Mouse (Mus musculus): ENCODE measurements around the gene Ina. TPM values are rescaled to one million over a fixed set of nuclear protein-coding genes. Genes with fewer than 3 reads are reported as not detected.

The Ina gene
- polyA plus RNA-seq (2016; fragmentation: Nextera tagmentation; extraction: Ambion mirVana), result 204 and 215 TPM in 2 replicates

DNA sequence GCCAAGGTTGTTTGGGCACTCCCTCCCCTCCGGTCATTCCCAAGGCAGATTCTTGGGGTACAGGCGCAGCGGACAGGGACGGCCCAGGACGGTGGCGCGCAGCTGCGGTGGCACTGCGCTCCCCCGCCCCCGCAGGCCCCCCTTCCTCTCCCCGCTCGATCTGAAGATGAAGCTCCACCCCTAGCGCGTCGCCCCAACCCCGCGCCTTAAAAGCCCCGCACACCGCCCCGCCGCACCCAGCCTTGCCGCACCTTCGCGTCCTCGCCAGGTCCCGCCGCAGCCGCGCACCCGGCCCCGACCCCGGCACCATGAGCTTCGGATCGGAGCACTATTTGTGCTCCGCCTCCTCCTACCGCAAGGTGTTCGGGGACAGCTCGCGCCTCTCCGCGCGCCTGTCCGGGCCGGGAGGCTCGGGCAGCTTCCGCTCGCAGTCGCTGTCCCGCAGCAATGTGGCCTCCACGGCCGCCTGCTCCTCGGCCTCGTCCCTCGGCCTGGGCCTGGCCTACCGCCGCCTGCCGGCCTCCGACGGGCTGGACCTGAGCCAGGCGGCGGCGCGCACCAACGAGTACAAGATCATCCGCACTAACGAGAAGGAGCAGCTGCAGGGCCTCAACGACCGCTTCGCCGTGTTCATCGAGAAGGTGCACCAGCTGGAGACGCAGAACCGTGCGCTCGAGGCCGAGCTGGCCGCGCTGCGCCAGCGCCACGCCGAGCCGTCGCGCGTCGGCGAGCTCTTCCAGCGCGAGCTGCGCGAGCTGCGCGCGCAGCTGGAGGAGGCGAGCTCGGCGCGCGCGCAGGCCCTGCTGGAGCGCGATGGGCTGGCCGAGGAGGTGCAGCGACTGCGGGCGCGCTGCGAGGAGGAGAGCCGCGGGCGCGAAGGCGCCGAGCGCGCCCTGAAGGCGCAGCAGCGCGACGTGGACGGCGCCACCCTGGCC lies at the start of gene Ina, which contains the start of gene Nt5c2:
Ina (plus strand) TSS at position 252 of the 935 bp plus-strand sequence.
Nt5c2 (minus strand) TSS at position 707 of the 935 bp plus-strand sequence.
- Histone ChIP-seq H3K36me3 (replicated peaks) (no peaks in the 10 kb centered on the region), H3K9me3 (no peaks in the 10 kb centered on the region), H3K27me3 (peaks cover 60% of the 10 kb centered on the region), H3K4me3 (replicated peaks) (peak within 1 kb of the TSS; percentile 60), H3K4me2 (peak within 1 kb of the TSS; percentile 71), H3K9ac (peak within 1 kb of the TSS; percentile 78), H3K27ac (peak within 1 kb of the TSS; percentile 90), H3K4me1 (peaks cover 23% of the 10 kb centered on the region)
- WGBS, result under 1% methylated on average over 120 of the region's 124 CpGs
- ATAC-seq (ENCODE audit: low FRiP score), result peak; percentile 86

DNA sequence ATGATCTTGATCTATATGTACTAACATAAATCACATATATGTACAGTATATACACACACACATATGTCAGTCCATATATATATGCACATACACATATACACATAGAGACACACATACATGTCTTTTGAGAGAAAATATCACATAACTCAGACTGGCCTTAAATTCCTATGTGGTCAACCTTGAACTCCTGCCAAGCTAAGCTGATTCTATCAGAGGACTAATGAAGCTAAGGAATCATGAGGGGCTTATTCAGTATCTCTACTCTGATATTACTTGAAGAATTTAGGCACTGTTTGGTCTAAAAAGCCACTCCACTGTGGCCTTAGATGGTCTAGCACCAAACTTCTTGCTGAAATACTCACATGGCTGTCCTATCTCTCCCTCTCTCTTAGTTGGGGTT lies 49.0 kb upstream of the Ina start:
- H3K9me3 ChIP-seq, result no peaks in the 10 kb centered on the region
- H3K27ac ChIP-seq, result no peak overlapping the region
- peaks cover 21% of the 10 kb centered on the region for H3K4me1 ChIP-seq
- no peak overlapping the region for H3K4me3 ChIP-seq (replicated peaks)
- no peak for ATAC-seq (ENCODE audit: low FRiP score)
- no peaks in the 10 kb centered on the region for H3K36me3 ChIP-seq (replicated peaks)
- no peak overlapping the region for H3K9ac ChIP-seq
- H3K4me2 ChIP-seq, result no peak overlapping the region
- no peaks in the 10 kb centered on the region for H3K27me3 ChIP-seq

DNA sequence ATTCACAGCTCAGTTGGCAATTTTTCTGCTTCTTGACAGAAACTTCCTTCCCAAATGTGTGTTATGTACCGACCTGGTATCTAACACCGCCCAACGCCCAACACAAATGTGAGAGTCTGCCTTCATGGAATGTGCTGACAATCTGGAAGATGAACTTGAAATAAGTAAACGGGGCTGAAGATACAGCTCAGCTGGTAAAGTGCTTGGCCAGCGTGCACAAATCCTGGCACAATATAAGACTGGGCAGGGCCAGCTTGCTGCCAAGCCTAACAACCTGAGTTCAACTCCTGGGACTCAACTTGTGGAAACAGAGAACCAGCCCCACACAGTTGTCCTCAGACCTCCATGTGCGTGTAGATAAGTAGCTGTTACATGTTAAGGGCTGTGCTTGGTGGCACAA lies 48.2 kb upstream of the Ina start:
- 93% methylated on average over 6 of the region's 6 CpGs for WGBS
- no peaks in the 10 kb centered on the region for H3K36me3 ChIP-seq (replicated peaks)

DNA sequence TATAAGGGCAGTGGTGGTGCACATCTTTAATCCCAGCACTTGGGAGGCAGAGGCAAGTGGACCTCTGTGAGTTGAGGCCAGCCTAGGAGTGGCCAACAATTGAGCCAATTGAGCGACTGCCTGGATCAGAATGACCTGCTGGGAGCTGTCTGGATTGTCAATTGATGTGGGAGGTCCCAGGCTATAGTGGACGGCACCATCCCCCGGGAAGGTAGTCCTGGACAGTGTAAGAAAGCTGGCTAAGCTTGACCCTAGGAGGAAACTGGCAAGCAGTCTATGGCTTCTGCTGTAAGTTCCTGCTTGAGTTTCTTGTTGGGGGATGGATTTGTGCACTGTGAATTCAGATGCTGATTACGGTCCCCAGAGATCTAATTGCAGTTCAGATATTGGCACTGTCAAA lies 46.6 kb upstream of the Ina start:
- H3K4me3 ChIP-seq (replicated peaks), result no peak overlapping the region

More for the DNA sequence above, 48.2 kb upstream of the Ina start:
- Histone ChIP-seq H3K4me2 (no peak overlapping the region), H3K27me3 (no peaks in the 10 kb centered on the region), H3K27ac (no peak overlapping the region), H3K9me3 (no peaks in the 10 kb centered on the region), H3K4me1 (peaks cover 21% of the 10 kb centered on the region), H3K4me3 (replicated peaks) (no peak overlapping the region), H3K9ac (no peak overlapping the region)
- ATAC-seq (ENCODE audit: low FRiP score), result no peak

DNA sequence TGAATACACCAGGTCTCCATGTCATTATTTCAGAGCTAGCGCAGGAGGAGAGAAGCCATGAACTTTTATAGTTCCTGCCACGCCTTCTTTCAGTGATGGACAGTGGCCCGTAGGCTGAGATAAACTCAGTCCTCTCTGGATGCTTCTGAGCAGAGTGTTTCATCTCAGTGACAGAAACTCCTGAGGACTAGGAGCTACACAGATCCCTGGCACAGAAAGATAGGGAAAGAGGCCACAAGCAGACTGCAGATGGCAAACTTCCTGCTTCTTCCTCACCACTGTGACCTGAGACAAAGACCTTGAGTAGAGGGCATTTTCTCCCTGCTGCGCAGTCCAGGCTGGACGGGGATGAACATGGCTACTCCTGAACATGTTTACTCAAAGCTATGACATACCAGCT lies 45.7 kb upstream of the Ina start:
- Histone ChIP-seq H3K4me3 (replicated peaks) (no peak overlapping the region), H3K4me2 (no peak overlapping the region), H3K4me1 (peaks cover 28% of the 10 kb centered on the region), H3K9ac (no peak overlapping the region), H3K36me3 (replicated peaks) (no peaks in the 10 kb centered on the region), H3K9me3 (no peaks in the 10 kb centered on the region), H3K27ac (no peak overlapping the region), H3K27me3 (no peaks in the 10 kb centered on the region)
- ATAC-seq (ENCODE audit: low FRiP score), result no peak
- 90% methylated on average over 5 of the region's 5 CpGs for WGBS

More for the DNA sequence above, 46.6 kb upstream of the Ina start:
- Histone ChIP-seq H3K4me1 (peaks cover 28% of the 10 kb centered on the region), H3K4me2 (no peak overlapping the region), H3K36me3 (replicated peaks) (no peaks in the 10 kb centered on the region), H3K27ac (no peak overlapping the region), H3K9me3 (no peaks in the 10 kb centered on the region), H3K27me3 (no peaks in the 10 kb centered on the region), H3K9ac (no peak overlapping the region)
- WGBS, result 29% methylated on average over 4 of the region's 4 CpGs
- ATAC-seq (ENCODE audit: low FRiP score), result no peak

DNA sequence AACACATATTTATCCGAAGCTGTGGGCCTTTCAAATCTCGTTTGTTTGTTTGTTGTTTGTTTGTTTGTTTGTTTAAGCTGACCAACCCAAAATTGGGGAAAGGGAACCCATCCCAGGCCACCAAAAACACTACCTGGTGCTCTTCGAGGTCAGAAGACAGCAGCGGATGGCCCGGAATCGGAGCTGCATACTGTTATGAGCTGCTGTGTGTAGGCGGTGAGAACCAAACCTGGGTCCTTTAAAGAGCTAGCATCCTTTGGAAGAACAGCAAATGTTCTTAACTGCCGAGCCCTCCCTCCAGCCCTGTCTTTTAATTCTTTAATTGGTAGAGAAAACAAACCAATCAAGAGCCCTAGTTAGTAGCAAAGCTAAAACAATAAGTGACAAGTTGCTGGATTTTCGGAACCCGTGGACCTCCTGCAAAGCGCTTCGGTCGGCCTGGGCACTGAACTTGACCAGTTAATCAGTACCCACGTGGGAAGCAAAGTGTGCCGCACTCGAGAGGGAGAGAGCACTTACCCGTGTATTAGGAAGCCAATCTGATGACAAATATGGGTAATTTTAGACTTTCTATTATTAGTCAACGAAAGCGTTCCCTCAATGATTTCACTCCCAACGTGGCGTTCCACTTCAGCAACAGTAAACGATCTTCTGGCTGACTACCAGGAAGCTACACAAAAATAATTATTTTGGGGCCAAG lies 45.1 kb upstream of the Ina start:
- Histone ChIP-seq H3K4me3 (replicated peaks) (no peak overlapping the region), H3K27me3 (no peaks in the 10 kb centered on the region), H3K36me3 (replicated peaks) (no peaks in the 10 kb centered on the region), H3K9ac (no peak overlapping the region), H3K9me3 (no peaks in the 10 kb centered on the region), H3K4me2 (no peak overlapping the region), H3K27ac (no peak overlapping the region), H3K4me1 (peaks cover 28% of the 10 kb centered on the region)
- 78% methylated on average over 22 of the region's 22 CpGs for WGBS
- no peak for ATAC-seq (ENCODE audit: low FRiP score)

DNA sequence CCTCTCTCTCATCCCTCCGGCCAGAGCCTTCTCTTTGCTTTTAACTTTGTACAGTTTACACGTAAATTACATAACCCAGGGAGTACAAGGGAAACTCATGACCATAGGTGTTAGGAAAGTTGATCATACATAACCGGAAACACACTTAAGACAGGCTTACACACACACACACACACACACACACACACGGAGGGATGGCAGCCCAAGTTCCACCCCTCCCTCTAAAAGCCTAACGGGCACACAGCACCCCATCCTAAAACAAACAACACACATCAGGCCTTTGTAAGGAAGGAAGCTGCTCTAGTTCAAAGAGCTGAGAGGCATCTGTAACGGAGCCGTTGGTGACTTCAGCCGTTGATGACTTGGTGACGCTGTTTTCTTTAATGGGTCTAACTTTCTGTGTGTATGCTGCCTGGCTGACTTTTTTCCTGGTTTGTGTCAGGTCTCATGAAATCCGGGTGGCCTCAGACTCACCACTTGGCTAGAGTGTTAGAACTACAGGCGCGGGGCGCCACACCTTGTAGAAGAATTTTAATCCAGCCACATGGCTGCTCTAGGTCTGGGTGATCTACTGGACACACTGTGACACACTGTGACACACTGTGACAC lies 44.3 kb upstream of the Ina start:
- H3K27ac ChIP-seq, result peak overlapping the region; percentile 51
- no peaks in the 10 kb centered on the region for H3K9me3 ChIP-seq
- H3K27me3 ChIP-seq, result no peaks in the 10 kb centered on the region
- H3K4me2 ChIP-seq, result no peak overlapping the region
- 74% methylated on average over 13 of the region's 13 CpGs for WGBS
- H3K4me1 ChIP-seq, result peaks cover 28% of the 10 kb centered on the region
- no peak for ATAC-seq (ENCODE audit: low FRiP score)
- H3K36me3 ChIP-seq (replicated peaks), result no peaks in the 10 kb centered on the region
- H3K9ac ChIP-seq, result no peak overlapping the region
- no peak overlapping the region for H3K4me3 ChIP-seq (replicated peaks)

DNA sequence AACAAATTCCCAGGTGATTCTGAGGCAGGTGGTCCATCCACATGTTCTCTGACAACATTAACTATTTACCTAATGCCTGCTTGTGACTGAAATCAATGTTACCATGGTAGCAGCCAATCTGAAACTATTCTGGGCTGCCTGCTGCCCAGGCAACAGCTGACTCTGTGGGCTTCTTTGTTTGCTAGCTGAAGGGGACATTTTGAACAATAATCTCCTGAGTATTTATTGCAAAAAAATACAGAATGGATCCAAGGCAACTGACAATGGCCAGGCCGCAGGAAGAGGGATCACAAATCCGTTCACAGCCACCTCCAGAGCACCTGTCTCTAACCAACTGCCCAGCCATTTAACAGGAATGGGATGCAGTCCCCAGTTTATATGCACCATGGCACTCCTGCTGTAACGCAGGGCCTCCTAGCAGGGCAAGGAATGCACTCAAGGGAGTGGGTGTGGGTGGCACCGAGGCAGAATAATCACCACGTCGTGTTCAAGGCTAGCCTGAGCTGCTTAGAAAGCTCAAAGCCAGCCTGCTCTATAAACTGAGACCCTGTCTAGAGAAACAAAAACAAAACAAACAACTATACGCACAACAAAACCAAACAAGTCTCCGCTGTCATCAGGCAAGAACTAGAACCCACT lies 43.3 kb upstream of the Ina start:
- Histone ChIP-seq H3K27ac (peak overlapping the region; percentile 90), H3K9me3 (no peaks in the 10 kb centered on the region), H3K27me3 (no peaks in the 10 kb centered on the region), H3K36me3 (replicated peaks) (no peaks in the 10 kb centered on the region), H3K4me2 (0 out of 2 replicates have a peak overlapping the region, but pooled peaks have one; percentile 8), H3K9ac (0 out of 2 replicates have a peak overlapping the region, but pooled peaks have one; percentile 25), H3K4me3 (replicated peaks) (no peak overlapping the region), H3K4me1 (peaks cover 28% of the 10 kb centered on the region)
- peak; percentile 86 for ATAC-seq (ENCODE audit: low FRiP score)
- 32% methylated on average over 8 of the region's 8 CpGs for WGBS

DNA sequence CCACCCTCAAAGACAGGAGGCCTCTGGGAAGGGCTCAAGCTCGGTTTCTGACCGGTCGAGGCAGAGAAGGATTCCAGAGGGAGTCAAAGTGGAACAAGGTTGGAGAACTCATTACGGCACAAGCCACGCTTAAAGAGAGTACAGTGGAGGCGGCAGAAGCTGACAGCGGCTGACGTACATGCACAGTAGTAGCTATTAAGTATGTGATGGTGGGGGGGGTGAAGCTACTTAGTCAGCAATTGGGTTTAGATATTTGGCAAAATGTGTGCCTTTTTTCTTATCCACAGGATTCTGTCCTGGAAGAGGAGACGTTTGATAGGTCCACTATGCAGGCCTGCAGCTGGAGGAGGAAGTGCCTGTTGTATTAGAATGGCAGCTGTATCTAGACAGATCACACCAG lies 42.8 kb upstream of the Ina start:
- Histone ChIP-seq H3K27ac (peak overlapping the region; percentile 90), H3K4me2 (0 out of 2 replicates have a peak overlapping the region, but pooled peaks have one; percentile 8), H3K36me3 (replicated peaks) (no peaks in the 10 kb centered on the region), H3K27me3 (no peaks in the 10 kb centered on the region), H3K4me3 (replicated peaks) (no peak overlapping the region), H3K9ac (0 out of 2 replicates have a peak overlapping the region, but pooled peaks have one; percentile 25), H3K4me1 (peaks cover 28% of the 10 kb centered on the region), H3K9me3 (no peaks in the 10 kb centered on the region)
- WGBS, result 60% methylated on average over 9 of the region's 9 CpGs
- peak; percentile 52; the same call in 1 of the 2 replicates for ATAC-seq (ENCODE audit: low FRiP score)

DNA sequence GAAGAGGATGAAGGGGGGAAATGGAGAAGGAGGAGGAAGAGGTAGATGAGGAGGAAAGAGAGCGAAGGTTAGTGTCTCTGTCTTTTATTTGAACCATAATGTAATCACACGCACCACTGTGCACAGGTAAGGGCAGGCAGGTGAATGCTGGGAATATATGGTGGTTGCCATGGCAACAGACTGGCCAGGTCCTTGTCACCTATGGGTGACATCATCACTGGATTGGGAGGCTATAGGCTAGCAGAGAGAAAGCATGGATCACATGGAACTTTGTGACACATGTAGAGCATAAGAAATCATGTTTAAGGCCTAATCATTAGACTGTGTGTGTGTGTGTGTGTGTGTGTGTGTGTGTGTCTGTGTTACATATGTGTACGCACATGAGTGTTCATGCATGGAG lies 42.3 kb upstream of the Ina start:
- no peaks in the 10 kb centered on the region for H3K36me3 ChIP-seq (replicated peaks)
- no peak overlapping the region for H3K4me2 ChIP-seq
- H3K9ac ChIP-seq, result no peak overlapping the region
- no peaks in the 10 kb centered on the region for H3K27me3 ChIP-seq
- peaks cover 28% of the 10 kb centered on the region for H3K4me1 ChIP-seq
- H3K9me3 ChIP-seq, result no peaks in the 10 kb centered on the region
- no peak for ATAC-seq (ENCODE audit: low FRiP score)
- H3K4me3 ChIP-seq (replicated peaks), result no peak overlapping the region
- 97% methylated on average over 3 of the region's 3 CpGs for WGBS
- H3K27ac ChIP-seq, result peak overlapping the region; percentile 90; the same call in 1 of the 2 replicates

DNA sequence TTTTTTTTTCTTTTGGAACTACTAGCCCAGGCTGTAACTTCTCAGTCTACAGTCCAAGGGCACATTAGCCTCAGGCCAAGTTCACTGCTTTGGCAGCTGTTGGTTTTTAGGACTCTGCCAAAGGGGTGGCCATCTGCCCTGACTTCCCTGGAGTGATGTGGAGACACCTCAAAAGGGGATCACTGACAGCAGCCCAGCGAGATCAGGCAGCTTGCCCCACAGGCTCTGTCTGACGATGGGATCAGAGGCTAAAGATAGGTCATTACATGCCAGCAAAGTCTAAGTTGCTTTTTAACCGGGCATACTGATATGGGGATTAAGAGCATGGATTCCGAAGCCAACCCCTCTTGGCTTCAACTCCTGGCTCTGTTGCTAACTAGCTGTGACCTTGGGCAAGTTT lies 38.9 kb upstream of the Ina start:
- Histone ChIP-seq H3K27ac (no peak overlapping the region), H3K9me3 (no peaks in the 10 kb centered on the region), H3K4me2 (no peak overlapping the region), H3K36me3 (replicated peaks) (no peaks in the 10 kb centered on the region), H3K27me3 (no peaks in the 10 kb centered on the region), H3K9ac (no peak overlapping the region), H3K4me1 (peaks cover 25% of the 10 kb centered on the region), H3K4me3 (replicated peaks) (no peak overlapping the region)
- 87% methylated on average over 4 of the region's 4 CpGs for WGBS
- no peak for ATAC-seq (ENCODE audit: low FRiP score)

DNA sequence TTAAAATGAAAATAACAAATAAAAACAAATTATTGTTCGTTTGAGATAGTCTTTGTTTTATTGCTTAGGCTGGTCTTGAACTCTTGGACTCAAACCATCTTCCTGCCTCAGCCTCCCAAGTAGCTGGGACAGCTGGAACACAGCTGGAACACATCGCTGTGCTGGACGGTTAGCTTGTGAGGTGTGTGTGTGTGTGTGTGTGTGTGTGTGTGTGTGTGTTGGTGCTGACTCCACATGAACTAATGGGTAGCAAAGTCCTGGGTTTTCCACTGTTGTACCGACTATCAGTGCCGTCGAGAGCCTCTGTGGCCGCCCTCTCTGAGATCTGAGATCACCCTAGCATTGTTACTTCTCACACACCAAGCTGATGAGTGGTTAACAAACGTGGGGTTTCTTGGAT lies 38.5 kb upstream of the Ina start:
- no peak for ATAC-seq (ENCODE audit: low FRiP score)
- peaks cover 22% of the 10 kb centered on the region for H3K4me1 ChIP-seq
- no peaks in the 10 kb centered on the region for H3K9me3 ChIP-seq
- no peak overlapping the region for H3K27ac ChIP-seq
- H3K9ac ChIP-seq, result no peak overlapping the region
- H3K36me3 ChIP-seq (replicated peaks), result no peaks in the 10 kb centered on the region
- WGBS, result 95% methylated on average over 8 of the region's 8 CpGs
- H3K4me3 ChIP-seq (replicated peaks), result no peak overlapping the region
- H3K4me2 ChIP-seq, result no peak overlapping the region
- H3K27me3 ChIP-seq, result no peaks in the 10 kb centered on the region

Data from forebrain, embryonic 12.5 days (tissue).